Mouse (Mus musculus) left cerebral cortex, adult 9 months (tissue): ENCODE data around the gene Cxcl17.

Experiments used
- DNase-seq, 2 experiments: peaks; one replicate each; pipeline ENCODE4 v3.0.0; 2022; ENCODE audit warnings: low spot score in 2 of 2

Cxcl17 gene

DNA sequence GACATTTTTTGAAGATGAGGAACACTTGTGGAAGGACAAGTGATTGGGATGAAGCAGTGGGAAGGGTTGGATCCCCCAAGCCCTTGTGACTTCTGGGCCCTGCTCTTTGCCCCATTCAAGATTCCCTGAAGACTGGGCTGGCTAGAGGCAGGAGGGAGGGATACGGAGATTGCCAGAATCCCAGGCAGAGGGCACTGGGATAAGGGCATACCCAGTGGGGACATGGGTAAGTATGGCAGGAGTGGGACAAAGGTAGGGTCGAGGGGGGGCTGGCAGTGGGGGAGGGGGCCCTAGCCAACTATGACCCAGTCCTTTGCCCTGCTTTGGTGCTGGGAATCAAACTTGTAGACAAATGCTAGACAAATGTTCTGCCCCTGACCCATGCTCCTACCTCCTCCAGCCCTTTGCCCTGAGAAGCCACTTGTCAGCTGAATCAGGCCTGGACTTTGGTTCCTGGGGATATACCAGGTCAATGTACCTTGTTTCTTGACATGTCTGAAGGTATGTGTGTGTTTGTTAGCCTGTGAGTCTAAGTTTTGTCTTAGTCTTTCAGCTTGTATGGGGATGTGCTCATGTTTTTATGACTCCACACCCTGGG is 20.7 kb downstream of the Cxcl17 start:
- DNase-seq, result no peak

DNA sequence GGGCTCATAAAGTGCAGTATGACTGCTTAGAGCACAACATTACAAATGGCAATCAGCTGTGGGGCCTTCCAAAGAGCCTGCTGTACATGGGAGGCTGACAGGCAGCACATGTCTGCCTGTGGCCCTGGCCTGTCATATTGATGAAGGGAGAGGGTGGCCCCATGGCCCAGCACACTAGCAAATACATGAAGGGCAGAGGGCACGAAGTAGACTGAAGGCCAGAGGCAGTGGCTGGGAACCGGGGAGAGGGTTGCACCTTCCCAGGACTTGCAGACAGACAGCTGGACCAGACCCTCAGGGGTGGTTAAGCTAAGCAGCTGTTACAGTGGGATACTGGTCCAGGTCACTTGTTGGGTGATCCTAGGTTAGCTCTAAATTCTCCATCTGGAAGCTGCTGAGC is 21.7 kb downstream of the Cxcl17 start:
- DNase-seq, result no peak

DNA sequence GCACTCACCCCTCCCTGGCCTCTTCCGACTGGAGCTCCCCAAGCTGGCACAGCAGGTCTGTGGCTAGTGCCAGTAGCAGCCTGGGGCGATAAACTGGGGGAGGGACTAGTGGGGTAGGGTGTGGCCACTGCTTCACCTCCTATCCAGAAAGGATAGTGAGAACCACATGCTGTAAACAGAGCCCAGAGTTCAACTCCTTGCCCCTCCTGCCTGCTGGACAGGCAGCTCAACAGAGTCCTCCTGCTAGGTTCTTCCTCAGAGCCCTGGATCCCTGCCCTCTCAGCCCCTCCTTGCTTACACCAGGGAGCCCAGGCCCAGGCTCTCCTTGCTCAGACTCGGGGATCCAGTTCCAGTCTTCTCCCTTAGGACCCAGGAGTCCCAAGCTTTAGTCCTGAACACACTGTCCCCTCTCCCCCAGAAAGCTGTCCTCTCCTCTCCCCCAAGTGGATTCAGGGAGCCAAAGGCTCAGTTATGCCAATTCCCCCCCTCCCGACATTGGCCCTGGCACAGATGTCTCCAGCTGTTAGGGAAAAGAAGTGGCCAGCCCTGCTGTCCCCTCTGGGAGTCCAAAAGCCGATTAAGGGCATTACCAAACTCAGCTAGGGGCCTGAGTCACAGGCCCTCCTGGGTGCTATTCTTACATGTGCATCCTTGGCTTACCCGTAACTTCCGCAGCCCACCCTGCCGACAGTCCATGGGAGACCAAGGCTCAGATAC is 22.5 kb downstream of the Cxcl17 start:
- no peak for DNase-seq

DNA sequence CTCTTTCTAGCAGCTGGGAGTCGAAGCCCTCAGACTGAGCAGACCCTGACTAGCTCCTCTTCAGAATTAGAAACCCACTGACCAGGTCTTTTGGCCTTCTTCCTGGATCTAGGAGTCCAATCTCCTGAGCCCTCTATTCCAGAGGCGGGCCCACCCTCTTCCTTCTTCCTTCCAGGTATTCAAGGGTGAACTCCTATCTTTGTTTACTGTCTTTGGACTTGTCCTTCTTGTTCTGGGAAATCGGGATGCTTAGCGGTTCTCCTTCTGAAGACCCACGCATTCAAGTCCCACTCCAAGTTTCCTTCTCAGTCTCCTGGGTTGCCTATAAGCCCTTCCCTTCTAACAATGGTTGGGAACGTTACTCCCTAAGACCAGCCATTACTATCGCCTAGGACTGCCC is 23.8 kb downstream of the Cxcl17 start:
- no peak for DNase-seq

DNA sequence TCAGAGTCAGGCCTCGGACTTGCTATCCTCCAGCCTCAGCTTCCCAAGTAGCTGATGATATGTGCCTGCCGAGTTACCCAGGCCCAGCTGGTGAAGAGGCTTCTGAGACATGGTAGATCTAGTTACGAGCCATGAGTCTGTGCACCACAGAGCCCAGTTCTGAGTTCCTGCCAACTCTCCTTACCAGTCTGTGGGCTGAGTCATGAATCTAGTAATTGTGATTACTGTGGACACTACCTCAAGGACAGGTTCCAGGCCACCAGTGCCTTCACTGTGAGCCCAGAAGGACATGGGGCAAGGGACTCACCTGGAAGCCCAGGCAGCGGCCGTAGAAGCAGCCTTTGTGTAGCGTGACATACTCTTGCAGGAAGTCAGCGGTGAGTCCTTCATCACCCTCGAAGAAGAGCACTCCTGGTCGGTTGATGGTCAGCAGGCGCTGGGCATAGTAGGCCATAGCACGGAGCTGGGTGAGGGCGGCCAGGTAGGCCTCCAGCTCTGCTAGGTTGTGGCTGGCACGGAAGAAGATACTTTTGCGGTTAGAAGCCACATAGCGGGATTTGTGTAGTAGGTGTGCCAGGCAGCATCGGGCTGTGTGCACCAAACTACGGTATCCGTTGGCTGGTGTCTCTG is 24.8 kb downstream of the Cxcl17 start:
- no peak for DNase-seq

DNA sequence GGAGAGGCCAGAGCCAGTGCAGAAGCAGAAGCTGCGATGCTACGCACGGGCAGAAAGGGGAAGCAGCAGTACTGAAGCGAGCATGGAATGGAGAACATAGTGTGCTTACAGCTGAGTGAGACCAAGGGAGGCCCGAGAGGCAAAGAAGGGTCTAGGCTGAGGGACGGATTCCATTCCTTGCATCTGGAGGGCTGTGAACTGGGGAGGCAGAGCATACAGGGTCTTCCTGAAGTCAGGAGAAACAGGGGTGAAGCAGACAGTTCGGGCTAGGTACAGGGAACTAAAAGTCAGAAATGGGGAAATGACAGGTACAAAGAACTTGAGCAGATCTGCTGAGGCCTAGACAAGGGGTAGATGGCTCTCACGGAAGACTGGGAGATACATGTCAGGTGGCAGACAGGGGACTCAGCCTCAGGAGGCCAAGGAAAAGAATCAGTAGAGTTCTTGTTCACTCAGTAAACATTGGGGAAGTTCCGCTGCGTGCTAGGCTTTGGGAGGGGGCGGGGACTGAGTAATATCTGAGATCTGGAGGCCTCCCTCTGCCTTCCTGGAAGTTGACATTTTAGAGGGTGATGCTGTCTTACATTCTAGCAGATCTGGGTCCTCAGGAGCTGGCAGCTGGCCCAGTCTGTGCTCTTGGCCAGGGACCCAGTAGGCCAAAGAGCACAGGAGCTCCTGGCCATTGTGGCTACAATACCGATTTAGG is 26.7 kb downstream of the Cxcl17 start:
- DNase-seq, result no peak

DNA sequence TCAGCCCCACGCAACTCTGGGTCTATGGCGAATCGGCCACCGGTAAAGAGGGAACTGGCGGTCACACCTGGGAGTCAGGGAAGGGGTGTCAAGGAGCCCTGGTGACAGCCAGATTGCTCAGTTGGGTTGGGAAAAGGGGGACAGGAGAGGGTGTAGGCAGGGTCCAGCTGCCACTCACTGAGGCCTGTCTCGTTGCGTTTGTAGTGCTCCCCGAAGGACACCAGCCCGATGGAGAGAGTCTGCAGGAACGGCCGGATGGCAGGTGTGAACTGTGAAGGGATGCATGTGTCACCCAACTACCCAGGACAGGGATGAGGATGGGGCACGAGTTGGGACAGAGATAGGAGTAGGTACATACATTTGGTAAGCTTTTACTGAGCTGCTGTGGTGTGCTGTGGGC is 27.4 kb downstream of the Cxcl17 start:
- no peak for DNase-seq

DNA sequence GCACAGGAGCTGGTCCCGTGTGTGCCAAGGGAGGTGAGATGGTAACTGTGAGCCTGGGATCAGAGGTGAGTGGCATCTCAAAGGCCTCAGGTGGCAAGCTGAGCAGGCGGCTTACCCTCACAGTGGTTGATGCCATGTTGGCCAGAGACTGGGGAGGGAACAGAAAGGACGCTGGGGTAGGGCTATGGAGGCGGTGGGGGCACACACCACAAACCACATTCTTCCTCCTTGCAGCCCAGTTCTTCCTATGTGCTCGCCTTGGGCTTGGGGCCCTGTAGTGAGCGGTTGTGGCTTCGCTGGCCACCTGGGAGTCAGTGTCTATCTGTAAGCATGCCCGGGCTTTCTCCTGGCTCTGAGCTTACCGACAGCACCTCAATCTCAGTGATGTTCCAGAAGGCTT is 27.9 kb downstream of the Cxcl17 start:
- no peak for DNase-seq

DNA sequence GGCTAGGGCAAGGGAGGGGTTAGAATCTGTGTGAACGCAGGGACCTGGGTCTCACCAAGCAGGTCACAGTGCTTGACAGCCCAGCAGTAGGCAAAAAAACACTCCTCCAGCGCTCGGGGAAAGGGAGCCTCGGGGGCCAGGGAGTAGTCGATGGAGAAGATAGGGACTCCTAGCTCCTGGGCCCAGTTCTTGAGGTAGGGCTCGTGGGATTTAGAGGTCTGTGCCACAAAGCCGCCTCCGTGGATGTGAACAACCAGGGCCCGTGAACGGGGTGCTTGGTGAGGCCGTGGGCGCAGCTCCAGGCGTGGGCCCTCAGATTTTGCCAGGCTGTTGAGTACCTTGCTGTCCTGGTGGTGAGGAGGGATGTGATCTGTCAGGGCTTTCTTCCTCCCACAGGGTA is 28.4 kb downstream of the Cxcl17 start:
- DNase-seq, result no peak

DNA sequence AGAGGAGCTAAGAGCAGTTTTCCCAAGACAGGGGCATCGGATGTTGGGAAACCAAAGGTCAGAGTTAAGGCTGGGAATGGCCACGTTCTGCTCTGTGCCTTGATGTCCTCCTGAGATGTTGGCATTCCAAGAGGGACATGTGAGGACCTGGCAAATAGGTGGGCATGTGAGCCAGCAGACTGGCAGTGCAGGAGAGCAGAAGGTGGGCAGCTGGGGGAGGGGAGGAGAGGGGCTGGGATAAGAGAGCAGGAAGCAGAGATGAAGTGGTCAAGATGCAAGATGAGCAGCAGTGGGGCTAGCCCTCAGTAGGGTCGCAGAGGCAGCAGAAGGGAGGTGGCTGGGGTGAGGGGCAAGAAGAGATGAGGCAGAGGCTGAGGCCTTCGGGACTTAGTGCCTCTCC is 28.8 kb downstream of the Cxcl17 start:
- DNase-seq, result no peak

DNA sequence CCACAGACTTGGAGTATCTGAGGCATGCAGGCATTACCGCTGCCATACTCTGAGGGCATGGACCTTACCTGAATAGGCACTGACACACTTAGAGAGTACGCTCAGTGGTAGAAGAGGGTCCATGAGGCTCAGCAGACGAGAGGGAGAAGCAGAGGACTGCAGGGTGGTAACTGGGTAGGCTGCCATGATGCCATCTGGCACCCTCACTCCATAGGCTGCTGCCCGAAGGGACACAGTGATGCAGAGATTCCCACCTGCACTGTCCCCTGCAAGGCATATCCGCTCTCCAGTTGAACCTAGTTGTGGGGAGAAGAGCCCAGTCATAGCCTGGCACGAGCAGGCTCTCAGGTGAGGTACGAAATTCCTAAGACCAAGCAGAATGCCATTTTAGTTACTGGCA is 29.3 kb downstream of the Cxcl17 start:
- DNase-seq, result no peak

DNA sequence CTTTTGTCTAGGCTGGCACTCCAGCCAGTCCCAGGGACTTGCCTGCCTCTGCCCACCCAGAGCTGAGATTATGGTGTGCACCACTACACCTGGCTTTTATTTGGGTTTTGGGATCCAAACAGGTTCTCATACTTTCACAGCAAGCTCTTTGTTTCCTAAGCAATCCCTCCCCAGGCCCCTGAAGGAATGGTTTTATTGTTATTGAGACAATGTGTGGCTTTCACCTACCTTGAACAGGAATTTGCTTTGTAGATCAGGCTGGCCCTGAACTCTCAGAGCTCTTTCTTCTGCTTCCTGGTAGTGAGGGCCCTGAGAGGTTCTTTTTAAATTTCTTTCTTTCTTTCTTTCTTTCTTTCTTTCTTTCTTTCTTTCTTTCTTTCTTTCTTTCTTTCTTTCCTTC is 30.1 kb downstream of the Cxcl17 start:
- DNase-seq, result no peak

DNA sequence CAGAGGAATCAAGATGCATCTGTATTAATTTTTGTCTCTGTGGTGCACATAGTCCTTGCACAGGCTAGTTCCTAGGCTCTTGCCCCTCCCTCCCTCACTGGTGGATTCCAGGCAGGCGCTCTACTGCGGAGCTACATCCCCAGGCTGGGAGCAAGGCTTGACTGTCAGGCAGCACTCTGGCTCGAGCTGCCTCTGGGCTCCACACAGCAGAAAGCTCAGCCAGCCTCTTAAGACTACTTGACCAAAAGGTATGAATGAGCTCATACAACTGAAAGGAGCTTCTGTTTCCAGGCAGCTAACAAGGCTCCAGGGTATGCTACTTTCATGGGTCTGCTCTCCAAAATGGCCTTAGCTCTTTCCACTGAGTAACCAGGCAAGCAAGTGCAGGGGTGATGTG is 31.4 kb downstream of the Cxcl17 start:
- no peak for DNase-seq

DNA sequence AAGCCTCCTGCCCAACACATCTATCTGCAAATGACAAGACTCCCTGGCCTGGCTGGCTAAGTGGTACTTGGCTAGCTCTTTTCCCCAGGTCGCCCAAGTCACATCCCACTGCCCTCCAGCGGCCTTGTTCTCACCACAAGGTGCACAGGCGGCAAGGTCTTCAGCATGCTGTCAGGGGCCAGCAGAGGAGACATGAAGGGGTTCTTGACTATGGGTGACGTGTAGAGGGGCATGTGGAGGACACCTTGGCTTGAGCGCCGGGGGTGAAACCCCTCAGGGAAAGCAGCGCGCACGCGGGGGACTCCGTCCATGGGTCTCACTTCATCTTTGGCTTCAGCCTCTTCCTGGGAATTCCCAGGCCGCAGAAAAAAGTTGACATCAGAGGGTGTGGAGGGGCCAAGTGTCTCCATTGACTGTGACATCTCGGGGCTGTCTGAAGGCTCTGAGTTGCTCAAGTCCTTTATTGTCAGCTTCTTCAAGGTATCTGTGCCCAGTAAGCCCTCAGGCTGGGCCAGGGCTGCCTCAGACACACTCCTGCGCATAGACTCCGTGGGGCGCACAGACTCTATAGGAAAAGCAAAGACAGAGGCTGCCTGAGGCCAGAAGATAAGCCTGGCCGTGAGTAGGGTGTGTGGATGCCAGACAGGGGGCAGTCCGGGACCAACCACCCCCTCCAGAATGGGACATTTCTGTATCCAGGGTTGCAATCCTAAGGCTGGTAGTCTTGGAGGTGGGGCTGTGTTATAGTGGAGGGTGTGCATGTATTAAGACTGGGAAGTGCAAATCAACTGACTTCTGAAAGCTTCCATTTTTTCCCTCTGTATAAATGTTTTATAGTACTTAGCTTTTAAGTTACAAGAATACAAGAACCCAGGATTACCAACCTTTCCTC is 32.0 kb downstream of the Cxcl17 start:
- no peak for DNase-seq

DNA sequence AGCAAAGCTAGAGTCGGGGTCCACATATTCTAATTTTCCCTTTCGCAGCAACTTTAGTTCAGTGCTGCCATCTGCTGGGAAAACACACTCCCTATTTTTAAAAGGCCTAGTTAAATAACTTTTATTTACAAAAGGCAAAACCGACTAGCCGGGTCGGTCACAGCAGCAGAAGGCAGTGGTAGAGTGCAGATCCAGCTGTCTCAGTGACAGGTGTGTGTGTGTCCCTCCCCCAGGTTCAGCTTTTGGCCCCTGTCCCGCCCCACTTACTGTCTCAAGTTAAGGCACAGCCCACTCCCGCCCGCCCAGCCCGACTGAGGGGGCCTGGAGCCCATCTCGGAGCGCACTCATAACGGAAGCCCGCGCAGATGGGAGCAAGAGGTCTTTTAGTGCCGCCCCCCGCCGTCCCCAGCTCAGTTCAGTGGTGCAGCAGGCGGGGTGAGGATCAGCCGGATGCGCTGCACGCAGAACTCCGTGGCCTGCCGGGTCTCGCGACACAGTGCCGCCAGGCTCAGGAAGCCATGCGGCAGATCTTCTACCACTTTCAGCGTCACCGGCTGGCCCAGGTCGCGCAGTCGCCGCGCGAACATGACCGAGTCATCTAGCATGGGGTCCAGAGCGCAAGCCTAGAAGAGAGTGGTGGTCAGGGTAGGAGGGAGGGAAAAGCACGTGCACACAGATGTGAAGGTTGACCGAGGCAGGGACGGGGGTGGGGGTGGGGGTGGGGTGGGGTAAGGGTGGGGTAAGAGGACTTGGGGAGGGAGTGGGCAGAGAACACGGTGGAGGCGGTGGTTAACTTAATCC is 32.9 kb downstream of the Cxcl17 start:
- DNase-seq, result peak in 1 of 2 experiments; percentile 44

DNA sequence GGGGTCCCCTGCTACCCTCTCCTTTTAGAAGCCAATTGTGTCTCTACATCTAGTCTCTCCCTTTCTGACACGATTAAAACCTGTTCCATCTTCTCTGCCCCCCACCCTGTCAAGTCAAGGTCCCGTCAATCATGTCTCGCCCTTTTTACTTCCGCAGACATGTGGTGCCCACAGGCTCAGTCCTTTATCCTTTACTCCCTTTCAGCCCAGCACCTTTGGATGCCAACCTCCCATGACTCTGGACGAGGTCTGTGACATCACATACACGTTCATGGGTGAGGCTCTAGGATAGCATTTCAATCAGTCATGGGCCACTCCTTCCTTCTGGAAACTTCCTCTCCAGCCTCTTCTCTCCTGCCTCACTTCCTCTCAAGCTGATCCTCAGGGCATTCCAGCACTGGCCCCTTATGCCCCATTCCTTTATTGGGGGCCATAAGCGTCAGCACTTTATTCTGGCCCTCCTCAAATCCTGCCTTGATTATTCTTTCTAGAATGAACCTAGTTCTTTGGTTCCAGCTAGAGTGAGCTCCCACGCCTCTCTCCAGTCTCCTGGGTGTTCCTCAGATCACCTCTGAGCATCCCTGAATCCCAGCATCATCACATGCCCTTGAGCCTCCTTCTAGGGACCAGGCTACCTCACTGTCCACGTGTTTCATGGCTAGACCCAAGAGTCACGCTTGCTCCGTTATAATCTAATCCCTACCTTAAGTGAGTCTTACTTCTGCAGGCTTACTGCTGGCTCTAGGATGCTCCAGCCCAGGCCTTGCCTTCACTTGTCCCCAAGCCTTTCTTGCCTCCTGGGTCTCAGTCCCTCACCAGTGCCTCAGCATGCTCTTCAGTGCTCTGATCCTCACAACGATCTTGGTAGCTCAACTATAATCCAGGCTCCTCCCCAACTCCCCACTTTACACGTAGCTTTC is 34.2 kb downstream of the Cxcl17 start:
- no peak for DNase-seq

DNA sequence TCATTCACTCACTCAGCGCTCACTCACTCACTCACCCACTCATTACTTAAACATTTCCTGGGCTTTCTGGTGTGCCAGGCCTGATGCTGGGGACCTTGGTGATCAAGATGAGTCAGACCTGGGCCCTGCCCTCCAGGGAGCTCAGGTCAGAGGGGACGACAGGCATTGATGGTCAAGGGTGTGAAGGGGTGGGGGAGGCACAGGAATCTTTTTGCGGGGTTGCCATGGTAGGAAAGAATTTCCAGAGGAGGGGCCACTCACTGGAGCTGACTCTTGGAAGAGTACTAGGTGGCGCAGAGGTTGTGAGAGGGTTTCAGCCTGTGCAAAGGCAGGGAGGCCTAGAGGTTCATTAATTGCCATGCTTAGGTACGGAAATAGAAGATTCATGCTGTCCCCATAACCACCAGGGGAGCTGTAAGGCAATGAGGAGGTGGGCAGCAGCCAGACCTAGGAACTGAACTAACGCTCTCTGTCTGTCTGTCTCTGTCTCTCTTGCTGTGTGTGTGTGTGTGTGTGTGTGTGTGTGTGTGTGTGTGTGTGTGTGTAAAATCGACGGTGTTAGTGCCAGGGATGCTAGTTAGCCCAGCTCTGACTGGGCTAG is 35.5 kb downstream of the Cxcl17 start:
- DNase-seq, result no peak

DNA sequence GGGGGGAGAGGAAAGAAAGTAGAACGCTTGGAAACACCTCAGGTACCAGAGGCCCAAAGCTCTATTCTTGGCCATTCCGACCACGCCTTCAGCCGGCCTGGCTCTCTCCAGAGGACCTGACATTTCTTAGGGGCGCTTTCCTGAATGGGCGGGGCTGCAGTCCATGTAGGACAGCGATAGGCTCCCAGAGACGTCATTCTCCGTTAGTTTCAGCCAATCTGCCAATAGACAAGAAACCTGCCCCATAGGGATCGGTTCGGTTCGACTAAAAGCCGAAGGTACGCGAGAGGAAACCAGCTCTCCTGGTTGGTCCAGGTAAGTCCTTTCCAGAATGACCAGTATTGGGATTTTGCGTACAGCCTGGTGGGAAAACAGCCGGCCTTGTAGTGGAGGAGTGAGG is 36.1 kb downstream of the Cxcl17 start:
- DNase-seq, result peak; percentile 80 to 96

DNA sequence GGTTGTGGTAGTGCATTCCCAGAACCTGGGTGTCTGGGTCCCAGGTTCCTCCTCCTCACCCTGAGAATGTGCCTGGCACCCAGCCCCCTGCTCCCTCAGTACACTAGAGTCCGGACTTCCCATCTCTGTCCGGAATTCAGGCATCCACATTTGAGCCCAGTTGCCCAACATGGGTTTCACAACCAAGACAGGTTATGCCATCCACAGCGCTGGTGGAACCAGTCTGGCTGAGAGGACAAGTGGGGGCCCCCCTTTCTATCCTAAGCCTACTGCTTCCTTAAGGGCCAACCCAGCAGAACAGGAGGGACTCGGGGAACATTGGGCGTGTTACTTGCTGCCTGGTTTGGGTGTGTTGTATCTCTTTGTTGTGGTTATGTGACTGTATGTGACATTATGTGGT is 40.2 kb downstream of the Cxcl17 start:
- no peak for DNase-seq
